Mouse (Mus musculus) limb, embryonic 13.5 days (tissue): ENCODE results near the gene Higd1a. TPM values are rescaled to one million over a fixed set of nuclear protein-coding genes. Genes with fewer than 3 reads are reported as not detected.

ENCODE experiments used
- ATAC-seq: fragments of 200-750 bp; cut with Nextera tagmentation; 2 replicates; pipeline ENCODE4 v1.8.0; 2017; ENCODE audit warnings: low read depth, moderate number of reproducible peaks, moderate TSS enrichment; ENCODE audit not compliant: low FRiP score
- H3K27ac ChIP-seq: fragments of 300-500 bp; sonication (generic); 2 replicates; pipeline ENCODE4 v1.5.1; 2015; ENCODE audit warnings: inconsistent platforms, mild to moderate bottlenecking, moderate library complexity
- H3K27me3 ChIP-seq: fragments of 300-500 bp; sonication (generic); 2 replicates; pipeline ENCODE4 v1.6.1; 2015; ENCODE audit warnings: mild to moderate bottlenecking, inconsistent platforms
- H3K36me3 ChIP-seq: fragments of 300-500 bp; sonication (generic); 2 replicates; pipeline ENCODE4 v1.6.1; 2015; ENCODE audit warnings: inconsistent platforms, mild to moderate bottlenecking, moderate library complexity
- H3K4me1 ChIP-seq: fragments of 300-500 bp; sonication (generic); 2 replicates; pipeline ENCODE4 v1.6.1; 2015; ENCODE audit warnings: inconsistent platforms
- H3K4me2 ChIP-seq: fragments of 300-500 bp; sonication (generic); replicated peaks from 2 replicates; pipeline ENCODE4 v1.6.1; 2015; ENCODE audit warnings: inconsistent platforms, mild to moderate bottlenecking, moderate library complexity
- H3K4me3 ChIP-seq: fragments of 300-500 bp; sonication (generic); 2 replicates; pipeline ENCODE4 v1.5.1; 2015; ENCODE audit warnings: moderate library complexity, mild to moderate bottlenecking, inconsistent platforms
- H3K9ac ChIP-seq: fragments of 300-500 bp; sonication (generic); 2 replicates; pipeline ENCODE4 v1.6.1; 2015; ENCODE audit warnings: mild to moderate bottlenecking, inconsistent platforms
- H3K9me3 ChIP-seq: fragments of 300-500 bp; sonication (generic); 2 replicates; pipeline ENCODE4 v1.6.1; 2016; ENCODE audit warnings: inconsistent platforms
- WGBS: fragments of 180-500 bp; shearing (Covaris S2); methylation state at CpG from one replicate; pipeline ENCODE4 v1.1.7; 2015; 5-methylcytosine and 5-hydroxymethylcytosine counted together
- polyA plus RNA-seq: library from polyadenylated mRNA; unstranded; fragments of >200 nt; fragmentation: Nextera tagmentation; extraction: Ambion mirVana; gene quantifications from 2 replicates; pipeline ENCODE4 v1.2.1, GENCODE M21; 2015

Higd1a gene
- polyA plus RNA-seq, 1 experiment from 2014 or later: 196 TPM

DNA sequence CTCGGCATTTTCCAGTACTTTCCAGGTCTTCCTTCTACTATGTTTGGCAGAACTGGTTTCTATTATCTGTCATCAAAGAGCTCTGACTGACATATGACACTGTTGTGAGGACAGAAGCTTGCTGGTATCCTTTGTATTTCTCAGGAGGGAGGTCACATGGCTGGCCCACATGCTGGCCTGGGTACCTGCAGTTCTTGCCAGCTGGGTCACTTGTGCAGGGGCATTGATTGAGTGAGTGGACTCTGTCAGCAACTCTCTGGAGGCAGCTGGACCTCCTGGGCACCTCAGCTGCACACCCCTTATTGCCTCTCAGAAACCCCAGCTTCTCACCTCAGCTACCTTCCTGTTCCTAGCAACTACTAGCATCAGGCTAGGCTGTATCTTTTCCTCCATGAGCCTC lies 50.6 kb downstream of the Higd1a start:
- peaks cover 19% of the 10 kb centered on the region for H3K4me1 ChIP-seq
- H3K9ac ChIP-seq: no peak overlapping the region
- no peaks in the 10 kb centered on the region for H3K36me3 ChIP-seq
- 56% methylated on average over 1 of the region's 1 CpGs for WGBS
- no peaks in the 10 kb centered on the region for H3K9me3 ChIP-seq
- H3K4me3 ChIP-seq: no peak overlapping the region
- no peak overlapping the region for H3K4me2 ChIP-seq
- H3K27me3 ChIP-seq: no peaks in the 10 kb centered on the region
- H3K27ac ChIP-seq: no peak overlapping the region
- no peak for ATAC-seq

DNA sequence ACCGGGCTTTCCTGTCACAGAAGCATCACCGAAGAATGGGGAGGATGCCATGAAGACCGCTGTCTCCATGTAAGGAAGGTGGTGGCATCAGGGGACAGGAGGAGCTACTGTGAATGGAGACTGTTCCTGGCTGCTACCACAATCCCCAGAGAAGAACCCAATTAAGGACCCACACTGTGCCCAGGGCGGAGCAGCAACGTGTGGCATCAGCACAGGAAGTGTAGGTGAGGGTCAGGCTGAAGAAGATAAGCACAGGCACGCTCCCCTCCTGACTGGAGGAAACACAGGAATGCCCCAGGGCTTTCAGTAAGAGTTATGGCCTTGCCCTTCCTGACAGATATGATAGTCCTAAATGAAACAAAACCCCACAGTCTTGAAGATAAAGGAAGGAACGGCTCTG lies 55.4 kb downstream of the Higd1a start:
- Histone ChIP-seq H3K36me3 (no peaks in the 10 kb centered on the region), H3K9me3 (no peaks in the 10 kb centered on the region), H3K4me1 (peaks cover 8% of the 10 kb centered on the region; the same call in 1 of the 2 replicates), H3K27me3 (peaks cover 7% of the 10 kb centered on the region), H3K27ac (no peak overlapping the region), H3K4me2 (no peak overlapping the region), H3K9ac (no peak overlapping the region), H3K4me3 (no peak overlapping the region)
- ATAC-seq: no peak
- 56% methylated on average over 7 of the region's 7 CpGs for WGBS

- H3K36me3 ChIP-seq: no peaks in the 10 kb centered on the region
- H3K9ac ChIP-seq: no peak overlapping the region
- H3K4me3 ChIP-seq: no peak overlapping the region
- 50% methylated on average over 6 of the region's 6 CpGs for WGBS
- peaks cover 23% of the 10 kb centered on the region for H3K4me1 ChIP-seq
- H3K4me2 ChIP-seq: no peak overlapping the region
- H3K27me3 ChIP-seq: peaks cover 12% of the 10 kb centered on the region
- ATAC-seq: no peak
- H3K9me3 ChIP-seq: no peaks in the 10 kb centered on the region
- H3K27ac ChIP-seq: no peak overlapping the region
Measured at GRCm38 (mm10) chr9:121798887-121799520, 59.2 kb downstream of the Higd1a start.

Other genes with a start within 250 kb of the Higd1a start
- gene Lyzl4, start 216.3 kb downstream of the Higd1a start, polyA plus RNA-seq: 0.32 and 0.54 TPM in 2 replicates
- gene Vipr1, start 215.6 kb downstream of the Higd1a start, polyA plus RNA-seq: 0.42 and 0.85 TPM in 2 replicates
- 13.4 and 15.4 TPM in 2 replicates for gene Sec22c, start 152.9 kb downstream of the Higd1a start, polyA plus RNA-seq
- 128 and 142 TPM in 2 replicates for gene Ss18l2, start 148.0 kb downstream of the Higd1a start, polyA plus RNA-seq
- gene Nktr, start 139.2 kb downstream of the Higd1a start, polyA plus RNA-seq: 82.4 and 84.1 TPM in 2 replicates
- 18.9 and 19.3 TPM in 2 replicates for gene Zfp651, start 99.0 kb downstream of the Higd1a start, polyA plus RNA-seq
- 12.5 and 13.3 TPM in 2 replicates for gene Klhl40, start 80.8 kb downstream of the Higd1a start, polyA plus RNA-seq
- 0.53 and 0.82 TPM in 2 replicates for gene Hhatl, start 65.9 kb downstream of the Higd1a start, polyA plus RNA-seq
- gene Ccdc13, start 18.9 kb downstream of the Higd1a start, polyA plus RNA-seq: 0.76 and 0.88 TPM in 2 replicates
- gene Ackr2, start 40.0 kb upstream of the Higd1a start, polyA plus RNA-seq: 0.18 and 0.33 TPM in 2 replicates
- not detected in 2 replicates for gene Cyp8b1, start 57.9 kb upstream of the Higd1a start, polyA plus RNA-seq
- 5.4 and 6.1 TPM in 2 replicates for gene Fam198a, start 92.6 kb upstream of the Higd1a start, polyA plus RNA-seq
- gene Pomgnt2, start 138.7 kb upstream of the Higd1a start, polyA plus RNA-seq: 15.2 and 16.0 TPM in 2 replicates